Comparison of ENCODE assay signal across 21 mouse cellular contexts in the genomic region with DNA sequence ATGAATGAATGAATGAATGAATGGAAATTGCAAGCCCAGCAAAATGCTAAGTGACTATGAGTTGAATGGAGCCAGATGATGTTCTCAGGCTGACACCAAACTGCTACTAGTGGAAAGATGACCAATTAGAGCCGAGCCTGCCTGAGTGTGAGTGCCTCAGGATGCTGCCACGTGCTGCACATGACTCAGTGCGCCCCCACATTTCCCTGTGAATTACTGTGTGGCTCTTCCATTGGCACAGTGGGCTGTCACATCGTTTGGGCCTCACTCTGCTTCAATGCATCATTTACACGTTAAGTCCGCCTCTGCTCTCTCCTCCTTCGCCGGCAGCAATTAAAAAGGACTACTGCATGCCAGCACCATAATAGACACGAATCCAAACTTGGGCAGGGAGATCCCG. TPM values are rescaled to one million over a fixed set of nuclear protein-coding genes. Genes with fewer than 3 reads are reported as not detected.
DNase-seq lines count a peak whose midpoint lies in the region; ATAC-seq lines count a peak whose summit lies in the region.
"Had no signal": no experiment of that assay in that cellular context is flagged by ENCODE, and none has a peak within 500 bp of the region (broad histone marks: within the 10 kb centered on the region; RNA-seq: fewer than 3 reads in every experiment).

No protein-coding gene starts in this region.

- intact Hi-C loops in left cerebral cortex, postnatal 10 days (cut with DNase I), result no loop called here

- peak; percentile 71 for DNase-seq in retina, postnatal 1 day
- DNase-seq in retina, embryonic 14.5 days (ENCODE audit: low spot score), result no peak
- DNase-seq in frontal cortex, postnatal 36 days (ENCODE audit: low spot score in 2 of 2), result peak; percentile 67 to 89
- peak; percentile 61 to 73 for DNase-seq in left cerebral cortex, postnatal 10 days (ENCODE audit: extremely low spot score in 1 of 2, low spot score in 2 of 2)
- peak; percentile 88 for DNase-seq in telencephalon, adult 2 months (ENCODE audit: low read depth, low spot score)
- DNase-seq in lung, postnatal 10 days, result no peak
- DNase-seq: adrenal gland, postnatal 25 days; cerebellum, postnatal 14 days; gastrocnemius, adult 2 months; heart, postnatal 14 days; kidney, adult 2 months; kidney, postnatal 4 days; liver, postnatal 0 days had no signal

- no peak overlapping the region for H3K27ac ChIP-seq in midbrain, embryonic 16.5 days (ENCODE audit: low read length)
- no peak overlapping the region for H3K27ac ChIP-seq in heart, embryonic 11.5 days (ENCODE audit: low read depth, low read length)
- H3K27ac ChIP-seq: gastrocnemius, adult 2 months; hindbrain, embryonic 14.5 days; limb, embryonic 15.5 days; macrophage; midbrain, embryonic 12.5 days had no signal

- 66% methylated on average over 10 of the region's 10 CpGs for WGBS in midbrain, embryonic 16.5 days
- WGBS in heart, embryonic 11.5 days (ENCODE audit: insufficient replicate concordance), result 78% methylated on average over 10 of the region's 10 CpGs

- no peaks in the 10 kb centered on the region for H3K36me3 ChIP-seq in midbrain, embryonic 16.5 days (ENCODE audit: control insufficient read depth, insufficient read depth, low read length)
- no peaks in the 10 kb centered on the region for H3K36me3 ChIP-seq in heart, embryonic 11.5 days (ENCODE audit: control insufficient read depth, insufficient read depth, low read length)
- H3K36me3 ChIP-seq: G1E; limb, embryonic 15.5 days; midbrain, embryonic 12.5 days had no signal

- H3K4me3 ChIP-seq in midbrain, embryonic 16.5 days (ENCODE audit: low read depth, low read length), result no peak overlapping the region
- no peak overlapping the region for H3K4me3 ChIP-seq in heart, embryonic 11.5 days (ENCODE audit: low read depth, low read length)
- H3K4me3 ChIP-seq: gastrocnemius, adult 2 months; limb, embryonic 15.5 days; midbrain, embryonic 12.5 days; myocyte had no signal

- no peaks in the 10 kb centered on the region for H3K27me3 ChIP-seq in midbrain, embryonic 16.5 days (ENCODE audit: control insufficient read depth, insufficient read depth, low read depth, low read length)
- no peaks in the 10 kb centered on the region for H3K27me3 ChIP-seq in heart, embryonic 11.5 days (ENCODE audit: control insufficient read depth, insufficient read depth, low read length)
- H3K27me3 ChIP-seq: limb, embryonic 15.5 days; midbrain, embryonic 12.5 days had no signal

- no peaks in the 10 kb centered on the region for H3K9me3 ChIP-seq in midbrain, embryonic 16.5 days (replicated peaks; ENCODE audit: control insufficient read depth, low read length, poor library complexity, severe bottlenecking)
- H3K9me3 ChIP-seq in heart, embryonic 11.5 days (replicated peaks; ENCODE audit: control insufficient read depth, low read length), result no peaks in the 10 kb centered on the region
- H3K9me3 ChIP-seq: G1E; limb, embryonic 15.5 days; midbrain, embryonic 12.5 days had no signal

- H3K9ac ChIP-seq in midbrain, embryonic 16.5 days (ENCODE audit: low read depth, low read length), result no peak overlapping the region
- H3K9ac ChIP-seq in heart, embryonic 11.5 days (ENCODE audit: low read depth, low read length), result no peak overlapping the region
- H3K9ac ChIP-seq: hindbrain, embryonic 14.5 days; limb, embryonic 15.5 days; liver, postnatal 0 days; midbrain, embryonic 12.5 days had no signal

- no peak overlapping the region for H3K4me2 ChIP-seq in midbrain, embryonic 16.5 days (ENCODE audit: low read length)
- no peak overlapping the region for H3K4me2 ChIP-seq in heart, embryonic 11.5 days
- H3K4me2 ChIP-seq: hindbrain, embryonic 14.5 days; limb, embryonic 15.5 days; midbrain, embryonic 12.5 days had no signal

- H3K4me1 ChIP-seq in midbrain, embryonic 16.5 days (ENCODE audit: control insufficient read depth, insufficient read depth, low read length), result no peaks in the 10 kb centered on the region
- H3K4me1 ChIP-seq in heart, embryonic 11.5 days (ENCODE audit: control insufficient read depth, insufficient read depth, low read length), result no peaks in the 10 kb centered on the region
- H3K4me1 ChIP-seq: midbrain, embryonic 12.5 days had no signal

- no peak for ATAC-seq in midbrain, embryonic 16.5 days
- no peak for ATAC-seq in heart, embryonic 11.5 days (replicated peaks; ENCODE audit: insufficient number of reproducible peaks, low FRiP score, low TSS enrichment)

RNA-seq across cellular contexts. Expression of a gene that starts 7.0 kb away (rescaled TPM):
- total RNA-seq in left cerebral cortex, postnatal 10 days (2021), result 10 to 100 TPM; 44.8 TPM
- polyA plus RNA-seq in midbrain, embryonic 16.5 days (2015; fragmentation: Nextera tagmentation; extraction: Ambion mirVana), result 3.9 and 4.1 TPM in 2 replicates
- 16.0 and 23.5 TPM in 2 replicates for polyA plus RNA-seq in heart, embryonic 11.5 days (2014; fragmentation: Nextera tagmentation; extraction: Ambion mirVana)

RNA-seq across cellular contexts. Expression of a gene that starts 24.5 kb away (rescaled TPM):
- total RNA-seq in left cerebral cortex, postnatal 10 days (2021), result 1 to 10 TPM; 4.7 to 5.3 TPM
- 2.7 and 3.4 TPM in 2 replicates for polyA plus RNA-seq in midbrain, embryonic 16.5 days (2015; fragmentation: Nextera tagmentation; extraction: Ambion mirVana)
- polyA plus RNA-seq in heart, embryonic 11.5 days (2014; fragmentation: Nextera tagmentation; extraction: Ambion mirVana), result 4.7 and 7.1 TPM in 2 replicates

RNA-seq across cellular contexts. Expression of a gene that starts 41.1 kb away (rescaled TPM):
- 100 to 1,000 TPM; 106 to 108 TPM for total RNA-seq in left cerebral cortex, postnatal 10 days (2021)
- 25.2 and 25.8 TPM in 2 replicates for polyA plus RNA-seq in midbrain, embryonic 16.5 days (2015; fragmentation: Nextera tagmentation; extraction: Ambion mirVana)
- 12.3 and 12.7 TPM in 2 replicates for polyA plus RNA-seq in heart, embryonic 11.5 days (2014; fragmentation: Nextera tagmentation; extraction: Ambion mirVana)

Comparison
In these comparisons a context has a peak if more than half of its experiments do, and no peak if none do; other contexts are left out.
1. DNase-seq: peak in retina, postnatal 1 day (single experiment), frontal cortex, postnatal 36 days (2 of 2), left cerebral cortex, postnatal 10 days (2 of 2) and telencephalon, adult 2 months (single experiment); none in retina, embryonic 14.5 days (single experiment) and lung, postnatal 10 days (single experiment).